Mouse (Mus musculus): ENCODE measurements at regions not wholly inside any gene's neighbourhood (a gene's known extent, or its start where the extent isn't known, plus 50 kb on each side); places are given as distances from the start of the nearest gene placed in this dataset.

DNA sequence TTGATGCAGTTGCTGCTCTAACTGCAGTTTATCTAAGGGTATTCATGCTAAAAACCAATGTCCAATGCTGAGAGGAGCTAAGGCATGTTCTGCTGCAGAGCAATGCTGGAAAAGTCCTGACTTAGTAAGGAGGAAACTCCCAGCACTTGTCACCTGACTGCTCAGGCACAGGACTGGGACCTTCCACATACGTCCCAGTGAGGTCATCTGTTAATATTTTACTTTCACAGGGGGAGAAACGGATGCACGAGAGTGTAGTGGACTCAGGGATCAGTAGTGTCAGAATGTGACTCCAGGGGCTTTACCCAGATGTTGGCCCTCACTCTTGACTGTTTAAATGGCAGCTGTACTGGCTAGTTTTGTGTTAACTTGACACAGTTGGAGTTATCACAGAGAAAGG lies 231.5 kb upstream of the Eef2kmt start:
- no peak overlapping the region for H3K4me3 ChIP-seq (ENCODE audit: low read depth, low read length)
- H3K4me1 ChIP-seq (ENCODE audit: control insufficient read depth, insufficient read depth, low read length), result no peaks in the 10 kb centered on the region
- no peak overlapping the region for H3K9ac ChIP-seq (ENCODE audit: low read depth, low read length)
- no peaks in the 10 kb centered on the region for H3K36me3 ChIP-seq (ENCODE audit: control insufficient read depth, insufficient read depth, low read length)
- 53% methylated on average over 3 of the region's 3 CpGs for WGBS
- no peak overlapping the region for H3K27ac ChIP-seq (replicated peaks; ENCODE audit: low read depth, low read length)
- DNase-seq (ENCODE audit: low spot score) (no peak), ATAC-seq (ENCODE audit: low read depth) (no peak)
- H3K4me2 ChIP-seq (ENCODE audit: low read depth, low read length), result no peak overlapping the region
- no peaks in the 10 kb centered on the region for H3K9me3 ChIP-seq (ENCODE audit: control insufficient read depth, low read length)
- H3K27me3 ChIP-seq (replicated peaks; ENCODE audit: control insufficient read depth, insufficient read depth, low read length), result no peaks in the 10 kb centered on the region

DNA sequence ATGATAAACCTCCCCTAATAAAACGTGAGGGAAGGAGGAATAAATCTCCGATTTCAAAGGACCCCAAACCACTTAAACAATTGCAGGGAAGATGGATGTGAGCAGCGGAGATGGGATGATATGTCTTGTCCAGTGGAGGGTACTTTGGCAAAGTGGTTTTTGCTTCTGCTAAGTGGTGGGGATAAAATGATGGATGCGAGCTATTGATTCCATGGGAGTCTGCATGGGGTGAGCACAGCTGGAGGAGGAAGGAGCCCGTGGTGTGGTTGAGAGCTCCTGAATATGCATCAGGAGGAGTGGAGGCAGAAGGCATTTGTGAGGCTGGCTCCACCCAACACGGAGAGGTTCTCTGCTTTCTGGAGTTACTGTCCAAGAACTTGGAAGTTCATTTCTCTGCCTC lies 227.6 kb upstream of the Eef2kmt start:
- no peak for DNase-seq (ENCODE audit: low spot score)
- H3K4me2 ChIP-seq (ENCODE audit: low read depth, low read length), result no peak overlapping the region
- no peaks in the 10 kb centered on the region for H3K36me3 ChIP-seq (ENCODE audit: control insufficient read depth, insufficient read depth, low read length)
- ATAC-seq (ENCODE audit: low read depth), result no peak
- whole genome bisulfite sequencing, result 27% methylated on average over 6 of the region's 6 CpGs
- no peaks in the 10 kb centered on the region for H3K9me3 ChIP-seq (ENCODE audit: control insufficient read depth, low read length)
- no peak overlapping the region for H3K4me3 ChIP-seq (ENCODE audit: low read depth, low read length)
- H3K9ac ChIP-seq (ENCODE audit: low read depth, low read length), result no peak overlapping the region
- H3K4me1 ChIP-seq (ENCODE audit: control insufficient read depth, insufficient read depth, low read length), result no peaks in the 10 kb centered on the region
- no peaks in the 10 kb centered on the region for H3K27me3 ChIP-seq (replicated peaks; ENCODE audit: control insufficient read depth, insufficient read depth, low read length)
- no peak overlapping the region for H3K27ac ChIP-seq (replicated peaks; ENCODE audit: low read depth, low read length)

- Histone ChIP-seq H3K27ac (replicated peaks; ENCODE audit: low read depth, low read length) (no peak overlapping the region), H3K36me3 (ENCODE audit: control insufficient read depth, insufficient read depth, low read length) (no peaks in the 10 kb centered on the region), H3K4me2 (ENCODE audit: low read depth, low read length) (no peak overlapping the region), H3K4me3 (ENCODE audit: low read depth, low read length) (no peak overlapping the region), H3K9me3 (ENCODE audit: control insufficient read depth, low read length) (no peaks in the 10 kb centered on the region), H3K9ac (ENCODE audit: low read depth, low read length) (no peak overlapping the region), H3K4me1 (ENCODE audit: control insufficient read depth, insufficient read depth, low read length) (0 out of 2 replicates have a peak, but pooled peaks cover 3% of the 10 kb centered on the region), H3K27me3 (replicated peaks; ENCODE audit: control insufficient read depth, insufficient read depth, low read length) (no peaks in the 10 kb centered on the region)
- 86% methylated on average over 1 of the region's 1 CpGs for WGBS
- ATAC-seq (ENCODE audit: low read depth), result no peak
- DNase-seq (ENCODE audit: low spot score), result no peak
Measured at GRCm38 (mm10) chr16:5480148-5480547, 224.4 kb upstream of the Eef2kmt start.

- no peaks in the 10 kb centered on the region for H3K36me3 ChIP-seq (ENCODE audit: control insufficient read depth, insufficient read depth, low read length)
Measured at GRCm38 (mm10) chr16:5478970-5479369, 223.2 kb upstream of the Eef2kmt start.

GRCm38 (mm10) chr16:5471321-5471720 lies 215.5 kb upstream of the Eef2kmt start:
- H3K36me3 ChIP-seq (ENCODE audit: control insufficient read depth, insufficient read depth, low read length), result no peaks in the 10 kb centered on the region
- WGBS, result 21% methylated on average over 5 of the region's 5 CpGs
- ATAC-seq (ENCODE audit: low read depth) (no peak), DNase-seq (ENCODE audit: low spot score) (no peak)
- no peak overlapping the region for H3K9ac ChIP-seq (ENCODE audit: low read depth, low read length)
- H3K4me3 ChIP-seq (ENCODE audit: low read depth, low read length), result no peak overlapping the region
- H3K27ac ChIP-seq (replicated peaks; ENCODE audit: low read depth, low read length), result no peak overlapping the region
- H3K4me1 ChIP-seq (ENCODE audit: control insufficient read depth, insufficient read depth, low read length), result 0 out of 2 replicates have a peak, but pooled peaks cover 3% of the 10 kb centered on the region
- no peaks in the 10 kb centered on the region for H3K27me3 ChIP-seq (replicated peaks; ENCODE audit: control insufficient read depth, insufficient read depth, low read length)
- no peak overlapping the region for H3K4me2 ChIP-seq (ENCODE audit: low read depth, low read length)
- H3K9me3 ChIP-seq (ENCODE audit: control insufficient read depth, low read length), result no peaks in the 10 kb centered on the region

More at GRCm38 (mm10) chr16:5478970-5479369, 223.2 kb upstream of the Eef2kmt start:
- Histone ChIP-seq H3K4me2 (ENCODE audit: low read depth, low read length) (no peak overlapping the region), H3K9me3 (ENCODE audit: control insufficient read depth, low read length) (no peaks in the 10 kb centered on the region), H3K27ac (replicated peaks; ENCODE audit: low read depth, low read length) (no peak overlapping the region), H3K27me3 (replicated peaks; ENCODE audit: control insufficient read depth, insufficient read depth, low read length) (no peaks in the 10 kb centered on the region), H3K9ac (ENCODE audit: low read depth, low read length) (no peak overlapping the region), H3K4me3 (ENCODE audit: low read depth, low read length) (no peak overlapping the region), H3K4me1 (ENCODE audit: control insufficient read depth, insufficient read depth, low read length) (0 out of 2 replicates have a peak, but pooled peaks cover 3% of the 10 kb centered on the region)
- DNase-seq (ENCODE audit: low spot score) (no peak), ATAC-seq (ENCODE audit: low read depth) (no peak)

GRCm38 (mm10) chr16:5467587-5467986 lies 211.8 kb upstream of the Eef2kmt start:
- no peak overlapping the region for H3K4me3 ChIP-seq (ENCODE audit: low read depth, low read length)
- H3K9ac ChIP-seq (ENCODE audit: low read depth, low read length), result no peak overlapping the region
- peak; percentile 36 for DNase-seq (ENCODE audit: low spot score)
- no peaks in the 10 kb centered on the region for H3K36me3 ChIP-seq (ENCODE audit: control insufficient read depth, insufficient read depth, low read length)
- 5% methylated on average over 3 of the region's 3 CpGs for WGBS
- no peak; the same call in 1 of the 2 replicates for ATAC-seq (ENCODE audit: low read depth)
- no peak overlapping the region for H3K4me2 ChIP-seq (ENCODE audit: low read depth, low read length)
- no peaks in the 10 kb centered on the region for H3K27me3 ChIP-seq (replicated peaks; ENCODE audit: control insufficient read depth, insufficient read depth, low read length)
- no peak overlapping the region for H3K27ac ChIP-seq (replicated peaks; ENCODE audit: low read depth, low read length)
- H3K4me1 ChIP-seq (ENCODE audit: control insufficient read depth, insufficient read depth, low read length), result no peaks in the 10 kb centered on the region
- no peaks in the 10 kb centered on the region for H3K9me3 ChIP-seq (ENCODE audit: control insufficient read depth, low read length)

- 51% methylated on average over 2 of the region's 2 CpGs for WGBS
Measured at GRCm38 (mm10) chr16:5466760-5467159, 211.0 kb upstream of the Eef2kmt start.

GRCm38 (mm10) chr16:5455352-5455965 lies 199.7 kb upstream of the Eef2kmt start:
- no peak overlapping the region for H3K4me2 ChIP-seq (ENCODE audit: low read depth, low read length)
- no peak overlapping the region for H3K27ac ChIP-seq (replicated peaks; ENCODE audit: low read depth, low read length)
- no peaks in the 10 kb centered on the region for H3K9me3 ChIP-seq (ENCODE audit: control insufficient read depth, low read length)
- ATAC-seq (ENCODE audit: low read depth) (peak; percentile 53; the same call in 1 of the 2 replicates), DNase-seq (ENCODE audit: low spot score) (peak; percentile 60)
- H3K4me3 ChIP-seq (ENCODE audit: low read depth, low read length), result no peak overlapping the region
- H3K4me1 ChIP-seq (ENCODE audit: control insufficient read depth, insufficient read depth, low read length), result 0 out of 2 replicates have a peak, but pooled peaks cover 3% of the 10 kb centered on the region
- WGBS, result 13% methylated on average over 5 of the region's 5 CpGs
- no peaks in the 10 kb centered on the region for H3K36me3 ChIP-seq (ENCODE audit: control insufficient read depth, insufficient read depth, low read length)
- no peak overlapping the region for H3K9ac ChIP-seq (ENCODE audit: low read depth, low read length)
- H3K27me3 ChIP-seq (replicated peaks; ENCODE audit: control insufficient read depth, insufficient read depth, low read length), result no peaks in the 10 kb centered on the region

More at GRCm38 (mm10) chr16:5466760-5467159, 211.0 kb upstream of the Eef2kmt start:
- no peak overlapping the region for H3K27ac ChIP-seq (replicated peaks; ENCODE audit: low read depth, low read length)
- ATAC-seq (ENCODE audit: low read depth) (no peak), DNase-seq (ENCODE audit: low spot score) (no peak)
- H3K27me3 ChIP-seq (replicated peaks; ENCODE audit: control insufficient read depth, insufficient read depth, low read length), result no peaks in the 10 kb centered on the region
- no peak overlapping the region for H3K4me2 ChIP-seq (ENCODE audit: low read depth, low read length)
- no peaks in the 10 kb centered on the region for H3K9me3 ChIP-seq (ENCODE audit: control insufficient read depth, low read length)
- no peak overlapping the region for H3K9ac ChIP-seq (ENCODE audit: low read depth, low read length)
- H3K36me3 ChIP-seq (ENCODE audit: control insufficient read depth, insufficient read depth, low read length), result no peaks in the 10 kb centered on the region
- no peak overlapping the region for H3K4me3 ChIP-seq (ENCODE audit: low read depth, low read length)
- H3K4me1 ChIP-seq (ENCODE audit: control insufficient read depth, insufficient read depth, low read length), result no peaks in the 10 kb centered on the region

DNA sequence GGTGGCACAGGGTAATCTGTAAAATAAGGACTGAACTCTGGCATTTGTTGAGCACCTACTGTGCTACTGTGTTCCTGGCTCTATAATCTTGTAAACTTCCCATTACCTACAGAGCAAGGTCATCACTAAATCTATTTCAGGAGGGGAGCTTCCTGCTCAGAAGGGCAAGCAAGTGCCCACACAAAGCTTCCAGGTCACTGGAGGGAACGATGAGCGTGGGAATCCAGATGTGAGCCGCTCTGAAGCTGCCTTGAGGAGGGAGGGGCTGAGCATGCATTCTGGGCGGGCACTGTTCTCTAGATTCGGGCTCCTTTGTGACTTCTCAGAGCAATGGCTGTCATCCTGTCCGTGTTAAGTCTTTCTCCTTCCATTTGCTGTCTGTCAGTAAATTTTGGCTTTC lies 198.5 kb upstream of the Eef2kmt start:
- no peak overlapping the region for H3K4me2 ChIP-seq (ENCODE audit: low read depth, low read length)
- ATAC-seq (ENCODE audit: low read depth) (no peak), DNase-seq (ENCODE audit: low spot score) (no peak)
- WGBS, result 14% methylated on average over 6 of the region's 6 CpGs
- no peak overlapping the region for H3K4me3 ChIP-seq (ENCODE audit: low read depth, low read length)
- no peak overlapping the region for H3K27ac ChIP-seq (replicated peaks; ENCODE audit: low read depth, low read length)
- H3K9ac ChIP-seq (ENCODE audit: low read depth, low read length), result no peak overlapping the region
- H3K4me1 ChIP-seq (ENCODE audit: control insufficient read depth, insufficient read depth, low read length), result 0 out of 2 replicates have a peak, but pooled peaks cover 3% of the 10 kb centered on the region
- no peaks in the 10 kb centered on the region for H3K27me3 ChIP-seq (replicated peaks; ENCODE audit: control insufficient read depth, insufficient read depth, low read length)
- H3K9me3 ChIP-seq (ENCODE audit: control insufficient read depth, low read length), result no peaks in the 10 kb centered on the region
- H3K36me3 ChIP-seq (ENCODE audit: control insufficient read depth, insufficient read depth, low read length), result no peaks in the 10 kb centered on the region

Data from embryonic facial prominence, embryonic 14.5 days (tissue).